Mouse (Mus musculus): ENCODE measurements around the gene Cnpy2.
"Not testable (repeated sequence)": the region's sequence is repeated elsewhere in the genome, so short reads cannot be mapped to it uniquely, and the experiment has no call there.

The Cnpy2 gene

DNA sequence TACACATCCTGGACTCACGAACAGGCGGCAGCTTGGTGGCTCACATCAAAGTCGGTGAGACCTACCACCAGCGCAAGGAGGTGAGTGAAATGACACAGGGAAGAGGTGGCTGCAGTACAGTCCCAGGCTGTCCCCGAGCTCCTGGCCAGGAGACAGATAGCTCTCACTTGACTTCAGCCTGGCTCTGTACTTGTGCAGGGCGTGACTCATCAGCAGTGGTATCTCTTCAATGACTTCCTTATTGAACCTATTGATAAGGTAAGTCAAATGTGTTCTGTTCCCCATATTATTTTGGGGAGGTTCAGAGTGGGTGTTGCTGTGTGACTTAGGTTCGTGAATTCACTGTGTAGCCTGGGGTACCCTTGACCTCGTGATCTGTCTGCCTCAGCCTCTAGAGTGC lies 6.7 kb upstream of the Cnpy2 start:
- no peak for DNase-seq

DNA sequence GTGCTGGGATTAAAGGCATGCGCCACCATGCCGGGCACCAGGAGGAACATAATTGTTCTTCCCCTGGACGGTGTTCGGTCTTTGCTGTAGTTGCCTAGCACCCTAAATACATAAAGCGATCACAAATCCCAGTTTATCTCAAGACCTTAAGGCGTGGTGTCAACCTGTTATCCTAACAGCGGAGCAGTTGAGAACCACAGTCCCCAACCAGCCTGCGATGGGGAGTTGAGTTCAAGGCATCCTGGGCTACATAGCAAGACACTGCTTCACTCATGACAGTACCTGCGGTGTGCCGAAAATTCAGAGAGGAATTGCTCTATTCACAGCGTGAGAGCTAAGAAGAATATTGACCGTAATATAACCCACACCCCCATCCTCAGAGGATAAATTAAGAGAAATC lies 618 bp upstream of the Cnpy2 start:
- DNase-seq, result no peak

DNA sequence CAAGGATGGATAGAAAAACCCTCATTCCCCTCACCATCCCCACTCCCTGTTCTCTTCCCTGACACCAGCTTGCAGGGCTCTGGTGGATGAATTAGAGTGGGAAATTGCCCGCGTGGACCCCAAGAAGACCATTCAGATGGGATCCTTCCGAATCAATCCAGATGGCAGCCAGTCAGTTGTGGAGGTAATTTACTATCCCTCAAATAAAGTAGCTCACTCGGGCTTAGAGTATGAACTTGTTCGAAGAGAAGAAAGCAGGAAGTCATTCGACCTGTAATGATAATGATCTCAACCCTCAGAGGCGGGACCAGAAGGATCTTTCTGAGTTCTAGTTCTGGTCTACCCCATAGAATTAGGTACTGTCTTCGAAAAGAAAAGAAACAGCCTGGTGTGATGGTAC lies 1.3 kb downstream of the Cnpy2 start:
- DNase-seq, result no peak

DNA sequence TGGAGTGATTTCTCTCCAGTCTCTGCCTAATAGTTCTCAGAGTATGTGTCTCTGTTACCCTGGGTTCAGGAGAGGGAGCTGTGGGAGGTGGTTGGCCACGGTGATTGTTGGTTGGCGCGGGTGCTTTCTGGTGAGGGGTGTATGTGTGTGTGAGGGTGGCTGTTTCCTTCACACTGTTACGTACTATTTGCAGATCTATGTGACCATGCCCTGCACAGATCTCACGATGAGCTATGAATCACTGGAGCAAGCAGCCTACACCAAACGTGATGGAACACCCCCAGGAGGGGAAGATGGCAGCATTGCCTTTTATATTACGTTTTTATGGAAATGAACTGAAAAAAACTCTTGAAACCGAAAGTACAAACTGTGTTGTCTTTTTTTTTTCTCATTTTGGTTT lies 4.6 kb downstream of the Cnpy2 start:
- no peak for DNase-seq

DNA sequence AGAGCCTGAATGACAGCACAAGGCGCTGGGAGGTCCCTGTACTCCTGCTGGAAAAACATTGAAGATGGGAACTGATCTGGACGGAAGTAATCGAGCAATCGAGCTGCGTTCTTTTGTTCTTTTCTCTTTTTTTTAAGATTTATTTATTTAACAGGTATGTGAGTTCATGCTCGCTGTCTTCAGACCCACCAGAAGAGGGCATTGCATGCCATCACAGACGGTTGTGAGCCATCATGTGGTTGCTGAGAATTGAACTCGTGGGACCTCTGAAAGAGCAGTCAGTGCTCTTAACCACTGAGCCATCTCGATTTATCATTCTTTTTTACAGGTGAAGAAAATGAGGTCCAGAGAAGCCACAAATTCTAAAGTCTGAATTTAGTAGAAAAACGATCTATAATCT lies 5.4 kb downstream of the Cnpy2 start:
- DNase-seq, result no peak

DNA sequence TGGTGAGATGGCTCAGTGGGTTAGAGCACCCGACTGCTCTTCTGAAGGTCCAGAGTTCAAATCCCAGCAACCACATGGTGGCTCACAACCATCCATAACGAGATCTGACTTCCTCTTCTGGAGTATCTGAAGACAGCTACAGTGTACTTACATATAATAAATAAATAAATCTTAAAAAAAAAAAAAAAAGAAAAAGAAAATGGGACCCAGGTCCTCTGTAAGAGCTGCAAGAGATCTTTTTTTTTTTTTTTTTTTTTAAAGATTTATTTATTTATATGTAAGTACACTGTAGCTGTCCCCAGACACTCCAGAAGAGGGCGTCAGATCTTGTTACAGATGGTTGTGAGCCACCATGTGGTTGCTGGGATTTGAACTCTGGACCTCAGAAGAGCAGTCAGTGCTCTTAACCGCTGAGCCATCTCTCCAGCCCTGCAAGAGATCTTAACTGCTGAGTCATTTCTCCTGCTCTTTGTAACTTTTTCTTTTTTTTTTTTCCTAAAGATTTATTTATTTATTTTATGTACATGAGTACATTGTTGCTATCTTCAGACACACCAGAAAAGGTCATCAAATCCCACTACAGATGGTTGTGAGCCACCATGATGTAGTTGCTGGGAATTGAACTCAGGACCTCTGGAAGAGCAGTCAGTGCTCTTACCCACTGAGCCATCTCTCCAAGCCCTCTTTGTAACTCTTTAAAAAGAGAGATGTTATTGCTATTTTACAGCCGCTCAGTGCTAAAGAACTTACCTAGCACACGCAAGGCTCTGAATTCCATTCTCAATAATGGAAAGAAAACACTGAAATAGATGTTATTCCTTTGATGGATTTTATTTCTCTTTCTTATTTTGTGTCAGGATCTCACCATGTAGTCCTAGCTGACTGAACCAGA lies 10.3 kb downstream of the Cnpy2 start:
- DNase-seq, result not testable (repeated sequence)

DNA sequence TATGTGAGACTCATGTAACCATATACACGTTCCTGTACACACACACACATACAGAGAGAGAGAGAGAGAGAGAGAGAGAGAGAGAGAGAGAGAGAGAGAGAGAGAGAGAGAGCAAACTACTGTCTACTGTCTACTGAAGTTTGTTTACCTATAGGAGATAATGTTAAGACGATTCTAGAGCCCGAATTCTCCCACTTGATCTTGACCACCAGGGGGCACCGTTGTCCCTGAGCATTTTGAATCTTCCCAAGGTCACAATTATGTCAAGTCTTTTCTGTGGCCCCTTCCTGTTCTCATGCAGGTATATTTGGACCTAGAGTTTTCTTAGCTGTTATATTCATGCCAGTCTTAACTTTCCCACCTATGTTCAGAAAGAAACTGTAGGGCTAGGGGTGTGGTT lies 13.3 kb downstream of the Cnpy2 start:
- peak; percentile 60 for DNase-seq

DNA sequence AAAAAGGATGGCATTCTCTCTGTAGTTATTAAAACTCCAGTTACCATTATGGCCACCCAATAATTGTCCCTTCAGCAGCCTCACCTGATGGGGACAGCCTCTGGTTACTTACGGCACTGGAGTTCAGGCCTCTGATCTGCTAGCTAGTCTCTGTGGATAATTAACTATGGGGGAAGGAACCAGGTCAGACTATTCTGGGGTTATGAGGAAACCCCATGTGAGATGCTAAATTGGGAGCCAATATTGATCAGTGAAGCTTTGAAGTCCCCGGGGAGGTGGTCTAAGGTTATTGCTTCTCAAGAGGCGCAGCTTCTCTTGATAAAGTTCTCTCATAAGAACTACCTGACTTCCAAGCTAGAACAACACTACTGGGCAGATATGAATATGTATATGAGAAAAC lies 13.9 kb downstream of the Cnpy2 start:
- DNase-seq, result no peak

DNA sequence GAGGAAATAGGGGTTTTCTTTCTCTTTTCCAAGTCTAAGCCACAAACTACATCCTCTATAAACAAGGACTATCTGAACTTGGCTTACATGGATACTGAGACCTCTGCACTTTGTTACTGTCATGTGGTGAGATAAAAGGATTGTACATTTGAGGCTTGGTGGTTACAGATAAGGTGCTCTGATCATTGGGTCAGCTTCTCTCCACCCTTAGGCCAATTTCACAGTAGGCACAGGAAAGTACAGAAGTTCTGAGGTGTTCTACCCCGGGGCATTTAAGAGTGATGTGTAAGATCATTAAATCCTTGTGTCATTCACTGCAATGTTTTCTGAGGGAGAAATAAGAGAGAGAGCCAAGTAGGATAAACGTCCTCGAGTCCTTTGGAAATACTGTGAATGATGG lies 14.3 kb downstream of the Cnpy2 start:
- no peak for DNase-seq

DNA sequence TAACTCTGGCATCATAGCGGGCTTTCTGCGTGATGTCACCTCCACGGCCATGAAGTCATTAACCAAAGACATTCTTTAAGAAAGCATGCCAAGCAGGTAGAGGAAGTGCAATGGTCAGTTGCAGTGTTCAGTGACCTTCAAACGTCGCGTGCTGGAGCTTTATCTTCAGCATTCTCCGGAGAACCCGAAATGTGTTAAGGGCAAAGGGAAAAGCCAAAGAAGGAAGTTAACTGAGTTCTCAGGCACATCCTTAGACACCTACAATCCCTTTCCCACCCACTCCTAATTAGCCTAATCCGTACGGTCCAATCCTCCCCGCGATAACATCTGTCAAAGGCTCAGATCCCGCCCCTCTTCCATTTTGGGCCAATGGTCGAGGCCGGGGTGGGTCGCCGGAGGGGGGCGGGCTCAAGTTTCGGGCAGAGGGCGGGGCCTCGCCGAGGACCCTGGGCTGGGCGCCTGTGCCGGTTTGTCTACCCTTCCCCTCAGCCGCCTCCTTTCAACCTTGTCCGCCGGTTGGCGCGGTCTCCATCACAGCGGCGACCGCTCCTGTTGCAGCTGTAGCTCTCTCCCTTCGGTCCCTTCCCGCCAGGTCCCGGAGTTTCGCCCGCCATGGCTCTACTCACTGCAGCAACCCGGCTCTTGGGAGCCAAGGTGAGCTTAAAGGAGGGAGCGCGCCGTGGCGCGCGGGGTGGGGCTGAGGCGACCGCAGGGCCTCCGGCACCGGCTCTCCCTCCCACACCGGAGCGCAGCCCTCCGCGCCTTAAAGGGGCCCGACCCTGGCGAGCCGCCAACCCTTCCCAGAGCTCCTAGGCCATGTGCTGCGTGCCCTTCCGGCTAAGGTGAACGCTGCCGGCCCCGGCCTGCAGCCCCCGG lies 15.3 kb downstream of the Cnpy2 start, which contains the start of gene Cs:
Cs (plus strand) TSS at position 429 of the 876 bp plus-strand sequence.
- DNase-seq, result peak; percentile 97

DNA sequence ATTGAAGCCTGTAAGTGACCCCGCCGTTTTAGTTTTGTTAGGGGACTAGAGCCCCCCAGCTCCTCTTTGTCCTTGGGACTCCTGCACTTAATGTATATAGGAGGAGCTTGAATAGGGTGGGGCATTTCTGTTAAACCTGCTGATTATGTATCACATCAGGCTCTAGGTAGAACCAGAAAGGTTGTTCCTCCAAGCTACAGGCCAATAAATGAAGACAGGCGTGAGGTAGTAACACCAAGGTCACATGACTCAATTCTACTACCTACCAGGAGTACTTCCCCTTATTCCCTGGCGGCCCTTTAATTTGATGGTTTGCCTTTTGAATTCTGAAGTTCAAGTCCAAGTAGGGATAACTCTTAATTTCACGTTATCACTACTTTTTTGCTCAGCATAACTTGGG lies 16.2 kb downstream of the Cnpy2 start:
- no peak for DNase-seq

DNA sequence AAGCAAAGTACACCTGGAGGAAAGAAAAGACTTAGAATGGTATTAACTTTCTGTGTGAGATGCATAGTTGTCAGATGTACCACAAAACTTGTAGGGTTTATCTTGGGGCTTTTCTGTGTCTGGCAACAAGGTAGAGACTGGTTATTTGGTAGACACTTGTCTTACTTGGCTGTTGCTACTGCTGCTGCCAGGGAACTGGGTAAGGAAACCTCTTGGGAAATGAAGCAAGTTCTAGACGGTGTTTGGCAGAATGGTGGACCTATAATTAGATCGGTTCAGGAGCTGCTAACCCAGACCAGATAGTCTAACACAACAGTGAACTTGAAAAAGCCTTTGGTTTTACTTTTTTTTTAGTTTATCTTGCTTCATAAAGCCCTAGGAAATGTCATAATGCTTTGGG lies 16.7 kb downstream of the Cnpy2 start:
- DNase-seq, result no peak

DNA sequence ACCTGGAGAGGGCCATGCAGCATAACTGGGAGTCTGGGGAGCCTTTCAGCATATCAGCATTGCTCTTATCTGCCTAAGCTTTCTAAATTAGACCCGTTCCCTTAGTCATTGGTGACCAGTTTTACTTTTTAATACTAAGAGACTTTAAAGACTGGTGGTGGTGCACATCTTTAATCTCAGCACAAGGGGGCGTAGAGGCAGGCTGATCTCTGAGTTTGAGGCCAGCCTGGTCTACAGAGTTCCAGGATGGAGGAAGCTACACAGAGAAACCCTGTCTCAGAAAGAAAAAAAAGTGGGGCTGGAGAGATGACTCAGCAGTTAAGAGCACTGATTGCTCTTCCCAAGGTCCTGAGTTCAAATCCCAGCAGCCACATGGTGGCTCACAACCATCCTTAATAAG lies 18.0 kb downstream of the Cnpy2 start:
- no peak for DNase-seq

DNA sequence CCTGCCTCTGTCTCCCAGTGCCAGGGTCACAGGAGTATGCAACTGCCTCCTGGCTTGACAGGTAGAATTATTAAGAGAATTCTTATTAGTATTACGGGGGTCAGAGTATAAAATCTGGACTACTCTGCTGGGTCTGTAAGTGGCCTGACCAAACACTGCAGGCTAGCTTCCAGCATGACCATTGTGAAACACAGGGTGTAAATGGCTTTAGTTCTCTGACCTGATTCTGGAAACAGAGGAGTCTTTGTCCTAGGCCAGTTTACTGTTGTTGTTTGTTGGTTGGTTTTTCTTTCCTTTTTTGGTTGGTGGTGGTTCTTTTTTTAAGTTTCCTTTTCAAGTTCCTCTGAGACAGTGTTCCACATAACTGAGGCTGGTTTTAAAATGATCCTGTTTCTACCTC lies 21.2 kb downstream of the Cnpy2 start:
- no peak for DNase-seq

DNA sequence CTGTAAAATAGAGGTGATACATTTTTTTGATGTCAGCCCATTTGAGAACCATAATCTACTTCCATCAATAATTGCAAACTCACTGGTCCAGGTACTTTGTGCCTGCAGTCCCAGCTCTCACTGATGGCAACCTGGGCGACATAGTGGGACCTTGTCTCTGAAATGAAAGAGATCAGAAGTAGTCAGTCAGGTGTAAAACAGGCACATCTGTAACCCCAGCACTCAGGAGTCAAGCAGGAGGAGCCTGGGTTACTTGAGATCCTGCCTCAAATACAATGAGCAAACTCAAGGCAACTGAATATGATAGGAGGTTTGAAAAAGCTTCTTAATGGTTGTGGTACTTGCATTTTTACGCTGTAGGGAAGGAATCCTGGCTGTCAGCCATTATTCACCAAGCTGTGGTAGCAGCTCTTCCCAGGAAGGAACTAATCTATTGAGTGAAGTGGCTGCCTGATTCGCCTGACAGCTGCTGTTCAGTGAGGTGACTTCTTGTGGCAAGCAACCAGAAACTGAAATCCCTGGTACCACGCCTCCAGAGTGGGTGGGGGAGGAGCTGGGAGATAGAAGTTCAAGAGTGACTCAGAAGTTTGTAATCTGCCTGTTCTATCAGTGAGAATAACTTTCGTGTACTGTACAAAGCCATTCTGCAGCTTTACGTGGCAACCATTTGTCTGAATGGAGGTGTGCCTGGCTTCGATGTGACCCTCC lies 22.5 kb downstream of the Cnpy2 start:
- DNase-seq, result no peak

DNA sequence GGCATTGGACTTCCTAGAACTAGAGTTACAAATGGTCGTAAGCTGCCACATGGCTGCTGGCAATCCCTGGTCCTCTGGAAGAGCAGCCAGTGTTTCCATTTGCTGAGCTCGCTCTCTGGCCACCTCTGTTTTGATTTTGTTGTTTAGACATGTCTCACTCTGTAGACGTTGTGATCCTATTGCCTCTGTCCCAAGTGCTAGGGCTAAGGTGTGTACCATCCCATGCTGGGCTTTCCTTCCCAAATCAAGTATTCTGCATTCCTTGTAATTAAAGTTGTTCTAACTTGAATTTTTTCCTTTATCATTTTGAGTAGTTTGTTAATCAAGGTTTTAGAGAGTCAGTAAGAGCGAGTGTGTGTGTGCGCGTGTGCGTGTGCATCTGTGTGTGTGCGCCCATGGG lies 25.3 kb downstream of the Cnpy2 start:
- DNase-seq, result no peak

DNA sequence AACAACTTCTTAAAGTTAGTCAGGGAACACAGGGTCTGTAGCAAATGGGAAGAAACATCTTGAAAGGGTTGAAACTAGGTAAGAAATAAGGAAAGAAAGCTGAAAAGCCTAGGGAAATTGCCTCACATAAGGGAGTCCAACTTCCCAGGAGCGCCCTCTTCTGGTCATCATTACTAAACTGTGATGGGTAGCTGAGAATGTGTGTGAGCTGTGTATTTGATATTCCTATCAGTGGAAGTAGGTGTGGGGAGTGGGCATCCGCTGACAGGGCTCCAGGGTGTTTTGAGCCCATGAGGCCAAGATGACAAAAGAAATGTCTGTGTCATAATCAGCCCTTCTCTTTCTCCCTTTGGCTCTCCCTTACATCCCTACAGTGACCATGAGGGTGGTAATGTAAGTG lies 36.5 kb downstream of the Cnpy2 start:
- no peak for DNase-seq

DNA sequence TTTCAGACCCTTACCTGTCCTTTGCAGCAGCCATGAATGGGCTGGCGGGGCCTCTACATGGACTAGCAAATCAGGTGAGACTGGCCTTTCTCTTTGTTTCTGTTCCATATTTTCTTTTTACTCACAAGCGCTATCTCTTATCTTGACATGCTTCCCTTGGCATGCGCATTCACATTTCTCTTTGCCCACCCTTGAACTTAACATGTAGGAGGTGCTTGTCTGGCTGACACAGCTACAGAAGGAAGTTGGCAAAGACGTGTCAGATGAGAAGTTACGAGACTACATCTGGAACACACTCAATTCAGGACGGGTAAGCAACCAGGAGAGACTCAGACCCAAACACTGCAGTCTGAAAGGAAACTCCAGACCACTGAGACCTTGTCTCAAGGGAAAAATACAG lies 37.0 kb downstream of the Cnpy2 start:
- no peak for DNase-seq

DNA sequence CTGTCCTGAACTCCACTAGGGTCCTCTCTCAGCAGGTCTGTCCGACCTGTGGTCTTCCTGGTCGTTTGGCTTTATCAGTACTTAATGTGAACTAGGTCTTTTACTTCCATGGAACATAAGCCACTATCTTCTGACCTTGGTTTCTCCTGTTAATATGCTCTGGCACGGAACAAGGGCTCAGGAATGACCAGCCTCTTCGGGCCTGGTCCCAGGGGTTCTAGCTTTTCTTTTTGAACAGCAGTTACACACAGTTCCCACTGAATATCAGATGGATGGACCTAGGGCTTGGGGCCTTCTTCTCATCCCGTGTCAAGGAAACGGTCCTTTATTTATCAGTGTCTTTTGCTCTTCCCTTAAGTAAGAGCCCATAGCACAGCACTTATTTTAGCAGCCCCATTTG lies 39.6 kb downstream of the Cnpy2 start:
- no peak for DNase-seq

DNA sequence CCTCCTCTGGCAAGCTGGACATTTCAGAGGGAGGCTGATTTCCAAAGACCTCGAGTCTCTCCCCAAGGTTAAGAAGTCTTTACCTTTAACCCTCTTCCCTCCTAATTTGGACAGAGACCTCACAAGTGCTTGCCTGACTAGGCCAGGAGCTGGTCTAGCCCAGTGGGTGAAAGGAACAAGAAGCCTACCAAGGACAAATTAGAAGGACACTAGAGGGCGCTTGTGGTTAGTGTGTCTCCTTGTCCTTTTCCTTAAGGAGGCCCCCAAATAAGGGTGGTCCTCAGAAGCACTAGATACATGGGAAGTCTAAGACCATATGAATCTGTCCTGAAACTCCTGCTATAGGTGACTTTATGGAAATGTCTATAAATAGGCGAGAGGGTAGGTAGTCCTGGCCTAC lies 40.3 kb downstream of the Cnpy2 start:
- no peak for DNase-seq

DNA sequence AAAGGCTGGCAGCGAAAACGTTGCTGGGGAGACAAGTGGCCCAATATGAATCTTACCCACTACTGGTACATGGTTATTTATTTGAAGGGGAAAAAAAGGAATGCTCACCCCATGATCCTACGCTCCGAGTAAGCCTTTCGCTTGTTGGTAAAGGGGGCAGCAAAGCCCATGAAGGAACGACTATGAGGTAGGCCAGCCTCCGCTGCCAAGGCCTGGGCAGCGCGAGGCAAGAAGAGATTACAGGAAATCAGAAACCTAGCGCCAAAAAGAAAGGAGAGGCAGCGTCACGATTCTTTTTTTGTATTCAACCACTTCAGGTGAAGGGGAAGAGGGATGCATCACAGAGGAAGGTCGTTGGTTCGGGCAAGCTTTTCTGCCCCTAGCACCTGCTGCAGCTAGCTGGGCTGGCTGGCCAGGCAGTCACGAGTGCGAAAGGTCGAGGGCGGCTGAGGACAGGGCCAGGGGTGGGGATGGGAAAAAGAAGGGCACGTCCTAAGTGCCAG lies 45.7 kb downstream of the Cnpy2 start:
- no peak for DNase-seq

DNA sequence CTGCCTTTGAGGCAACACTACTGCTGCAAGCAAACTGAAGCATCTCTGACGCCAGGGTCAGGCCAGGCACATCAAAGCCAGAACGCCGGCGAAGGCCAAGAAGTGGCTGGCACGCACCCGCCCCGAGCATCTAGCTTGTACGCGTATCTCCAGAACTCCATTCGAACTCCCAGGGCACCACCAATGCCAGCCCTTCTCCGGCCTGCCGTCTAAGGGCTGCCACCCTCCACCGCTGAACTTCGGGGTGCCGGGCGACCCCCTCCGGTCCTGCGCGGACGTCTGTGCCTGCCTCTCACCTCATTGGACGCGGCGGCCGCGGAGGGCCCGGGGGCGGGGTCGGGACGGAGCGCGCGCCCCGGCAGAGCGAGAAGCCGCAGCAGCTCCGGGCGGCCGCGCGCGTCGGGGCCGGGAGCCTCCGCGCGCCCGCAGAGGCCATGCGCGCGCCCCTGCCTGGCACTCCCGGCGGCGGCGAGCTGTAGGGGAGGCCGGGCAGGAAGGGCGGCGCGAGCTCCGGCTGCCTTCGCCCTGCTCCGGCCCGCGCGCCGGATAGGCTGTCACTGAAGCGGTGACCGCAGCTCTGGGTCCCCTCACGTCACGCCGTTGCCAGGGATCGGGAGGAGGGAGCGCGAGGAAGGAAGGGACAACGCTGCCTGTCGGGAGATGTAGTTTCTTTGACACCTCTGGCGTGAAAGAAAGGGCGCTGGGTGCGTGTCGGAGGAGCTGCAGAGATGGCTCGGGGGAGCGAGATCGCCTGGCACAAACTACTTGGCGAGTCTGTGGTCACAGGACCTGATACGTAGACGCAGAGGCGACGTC lies 46.4 kb downstream of the Cnpy2 start, which contains the start of gene Coq10a:
Coq10a (minus strand) TSS at position 596 of the 816 bp plus-strand sequence.
- DNase-seq, result peak; percentile 98

Data from cerebellum, adult 9-11 months (tissue).